Mouse (Mus musculus): ENCODE results near the gene Dpp4. TPM values are rescaled to one million over a fixed set of nuclear protein-coding genes. Genes with fewer than 3 reads are reported as not detected.

Gene Dpp4
- 1 to 10 TPM; 5.1 to 8.7 TPM for total RNA-seq (2021)

DNA sequence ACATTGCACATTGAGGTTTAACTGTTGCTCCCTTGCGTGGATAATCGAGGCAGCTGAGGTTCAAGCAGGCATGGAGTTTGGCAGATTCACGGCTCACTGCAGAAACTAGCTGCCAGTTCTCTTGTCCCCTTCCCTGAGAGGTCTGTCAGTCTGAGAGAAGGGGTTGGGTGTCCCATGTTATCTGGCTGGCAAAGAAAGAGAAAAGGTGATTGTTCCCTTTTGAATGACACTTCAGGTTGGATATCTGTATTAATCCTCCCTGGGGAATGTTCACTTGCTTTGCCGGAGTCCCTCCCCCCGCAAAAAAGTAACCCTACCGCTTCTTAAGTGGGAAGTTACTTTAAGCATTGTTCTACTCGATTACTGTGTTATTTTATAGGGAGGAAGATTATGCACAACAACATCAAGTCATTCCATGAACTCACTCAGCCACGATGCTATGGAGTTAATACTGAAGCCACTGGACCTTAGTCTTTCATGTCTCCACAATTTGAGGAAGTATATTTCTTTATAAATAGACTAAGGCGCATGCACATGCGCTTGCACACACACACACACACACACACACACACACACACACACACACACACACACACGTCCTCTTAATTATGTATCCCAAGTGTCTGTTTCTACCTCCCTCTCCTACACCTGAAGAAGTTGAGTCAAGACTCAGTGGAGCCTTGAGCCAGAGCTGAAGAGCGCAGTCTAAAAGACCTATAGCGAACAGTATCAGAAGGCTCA, at the start of gene Dpp4:
Gene Dpp4 (minus strand): TSS at position 151 of the 741 bp plus-strand sequence.
- DNase-seq: no peak
- intact Hi-C loops (cut with DNase I): no loop called here

DNA sequence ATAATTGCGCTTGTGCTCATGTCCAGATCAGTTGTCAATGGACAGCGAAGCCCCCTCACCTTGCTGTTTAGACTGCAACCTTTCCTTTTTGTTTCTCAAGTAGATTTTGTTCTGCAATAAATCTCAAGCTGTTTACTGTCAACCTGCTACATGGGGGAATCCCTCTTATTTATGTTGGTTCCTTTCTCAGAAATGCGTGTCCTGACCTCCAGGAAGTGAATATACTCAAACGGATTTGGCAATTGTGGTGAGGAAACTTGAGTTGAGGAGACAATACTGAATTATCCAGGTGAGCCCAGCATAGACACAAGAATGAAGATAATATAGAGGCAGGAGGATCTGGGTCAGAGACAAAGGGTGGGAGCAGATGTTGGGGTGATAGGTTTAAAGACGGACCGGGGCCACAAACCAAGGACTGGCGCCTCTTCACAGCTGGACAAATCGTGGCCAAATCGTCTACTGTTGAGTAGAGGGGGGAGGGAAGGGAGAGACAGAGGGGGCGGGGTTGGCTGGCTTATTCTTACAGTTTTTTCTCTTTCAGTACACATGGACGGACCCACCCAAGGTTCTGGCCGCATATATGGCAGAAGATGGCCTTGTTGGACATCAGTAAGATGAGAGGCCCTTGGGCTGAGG, 48.9 kb upstream of the Dpp4 start:
- DNase-seq: no peak
- intact Hi-C loops (cut with DNase I): no loop called here

DNA sequence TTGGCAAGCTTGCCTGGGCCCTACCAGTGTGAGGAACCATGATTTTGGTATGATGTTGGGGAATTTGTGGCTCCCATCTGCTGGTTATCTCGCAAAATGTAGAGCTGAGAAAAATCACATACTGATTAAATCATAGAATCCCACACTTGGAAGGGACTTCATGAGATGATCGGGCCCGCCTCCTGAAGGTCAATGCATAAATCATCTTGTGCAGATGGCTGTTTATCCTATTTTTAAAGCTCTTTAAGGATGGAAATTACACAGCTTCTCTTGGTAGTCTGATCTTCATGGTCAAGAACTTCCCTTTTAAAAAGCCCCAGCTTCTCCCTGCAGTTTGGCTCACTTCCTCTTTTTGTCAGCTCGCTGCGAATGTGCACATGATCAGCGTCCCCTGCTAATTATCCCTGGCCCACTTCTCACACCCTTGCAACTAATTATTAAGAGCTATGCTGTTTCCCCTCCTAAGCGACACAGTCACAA, 48.2 kb upstream of the Dpp4 start:
- intact Hi-C loops (cut with DNase I): no loop called here
- peak; percentile 16 to 22 for DNase-seq

DNA sequence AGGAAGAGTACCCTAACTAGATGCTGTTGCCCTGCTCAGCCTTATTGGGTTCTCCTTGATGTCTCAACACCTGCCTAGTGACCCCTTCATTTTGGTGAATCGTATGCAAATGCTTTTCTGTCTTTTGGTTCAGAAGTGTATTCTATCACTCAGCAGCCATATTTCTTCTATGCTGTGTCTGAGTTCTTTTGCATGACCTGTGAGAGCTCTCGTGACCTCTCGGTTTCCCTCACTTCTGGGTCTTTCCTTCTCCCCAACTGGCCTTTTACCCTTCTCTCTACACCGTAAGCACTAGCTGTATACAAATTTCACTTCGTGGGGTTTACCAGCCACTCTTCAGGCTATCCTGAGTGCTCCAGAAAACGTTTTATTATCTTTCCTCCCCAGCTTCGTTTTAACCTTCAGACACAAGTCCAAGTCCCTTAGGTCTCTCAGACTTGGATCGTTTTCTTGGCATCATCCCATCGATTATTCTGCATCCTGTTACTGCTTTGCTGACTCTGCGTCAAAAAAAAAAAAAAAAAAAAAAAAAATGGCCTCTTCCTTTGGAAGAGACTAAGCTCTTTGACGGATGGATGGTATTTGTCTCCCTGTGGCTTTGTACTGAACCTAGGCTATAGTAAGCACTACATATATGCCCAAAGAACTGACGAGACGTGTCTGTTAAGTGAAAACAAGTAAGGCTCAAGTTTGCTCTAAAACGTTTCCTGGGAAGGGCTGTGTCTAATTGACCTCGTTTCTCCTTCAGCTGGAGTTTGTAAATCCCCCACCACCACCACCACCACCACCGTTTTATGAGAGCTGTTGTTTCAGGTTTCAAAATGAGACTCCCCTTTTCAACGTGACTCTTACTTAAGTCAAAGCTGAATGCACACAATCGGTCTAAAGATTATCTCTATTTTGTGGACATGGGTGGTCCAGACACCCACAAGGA, 47.5 kb upstream of the Dpp4 start:
- peak; percentile 12 to 35 for DNase-seq
- intact Hi-C loops (cut with DNase I): loop anchor here (2.0 to 10.0 kb wide), 4 partner anchors 169 to 817 kb away; no protein-coding TSS in a partner anchor

DNA sequence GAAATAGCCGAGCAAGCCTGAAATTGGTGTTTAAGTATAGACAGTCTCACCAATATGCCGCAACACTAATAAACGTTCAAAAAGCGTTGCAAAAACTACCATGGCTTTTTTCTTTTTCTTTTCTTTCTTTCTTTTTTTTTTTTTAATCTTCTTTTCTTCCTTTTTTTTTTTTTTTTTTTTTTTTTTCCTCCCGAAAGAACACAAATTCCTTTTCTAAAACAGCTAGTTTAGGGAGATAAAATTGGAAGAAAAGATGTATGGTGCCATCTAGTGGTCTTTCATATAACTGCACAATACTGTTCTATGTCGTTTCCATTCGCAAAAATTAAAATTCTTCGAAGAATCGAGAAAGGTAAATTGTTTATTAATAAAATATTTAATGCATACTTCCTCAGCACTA, 46.0 kb upstream of the Dpp4 start:
- intact Hi-C loops (cut with DNase I): loop anchor here (1.0 to 10.0 kb wide), 5 partner anchors 112 to 816 kb away; no protein-coding TSS in a partner anchor
- DNase-seq: peak; percentile 8 to 35

DNA sequence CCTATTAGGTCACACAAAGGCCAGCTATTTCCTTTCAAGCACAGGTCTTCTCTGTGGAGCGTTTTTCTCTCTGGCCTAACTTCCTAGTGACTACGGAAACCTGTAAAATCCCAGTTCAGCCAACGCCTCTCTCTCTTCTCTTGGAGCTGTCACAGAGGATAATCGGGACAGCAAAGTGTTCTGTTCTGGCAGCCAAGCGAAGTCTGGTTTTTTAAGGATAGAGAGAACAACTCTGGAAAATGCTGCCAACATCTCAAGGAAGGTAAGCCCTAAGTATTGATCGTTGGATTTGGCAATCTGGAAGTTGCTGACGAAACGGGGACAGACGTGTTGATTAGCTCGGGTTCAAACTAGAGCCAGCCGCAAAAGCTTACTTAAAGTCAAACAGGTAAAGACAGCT, 43.0 kb upstream of the Dpp4 start:
- intact Hi-C loops (cut with DNase I): loop anchor here (5.0 to 10.0 kb wide), 3 partner anchors 468 to 813 kb away; no protein-coding TSS in a partner anchor
- DNase-seq: no peak

DNA sequence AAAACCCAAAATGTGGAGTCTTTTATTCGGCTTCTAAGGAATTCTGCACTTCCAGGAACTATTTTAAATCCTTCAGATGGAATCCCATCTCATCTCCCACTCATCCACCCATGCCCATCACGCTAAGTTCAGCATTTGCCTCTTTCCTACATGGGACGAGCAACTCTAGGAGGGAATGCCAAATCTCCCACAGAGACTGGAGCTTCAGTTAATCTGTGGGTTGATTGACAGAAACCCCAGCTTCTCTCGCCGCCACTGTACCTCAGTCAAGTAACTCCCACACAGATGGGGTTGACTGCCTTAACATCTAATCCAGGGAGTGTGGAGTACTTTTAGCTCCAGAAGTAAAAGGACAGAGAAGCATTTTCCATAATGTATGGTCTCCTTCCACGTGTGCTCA, 42.0 kb upstream of the Dpp4 start:
- intact Hi-C loops (cut with DNase I): loop anchor here (10.0 kb wide), 1 partner anchor 639 kb away; no protein-coding TSS in a partner anchor

DNA sequence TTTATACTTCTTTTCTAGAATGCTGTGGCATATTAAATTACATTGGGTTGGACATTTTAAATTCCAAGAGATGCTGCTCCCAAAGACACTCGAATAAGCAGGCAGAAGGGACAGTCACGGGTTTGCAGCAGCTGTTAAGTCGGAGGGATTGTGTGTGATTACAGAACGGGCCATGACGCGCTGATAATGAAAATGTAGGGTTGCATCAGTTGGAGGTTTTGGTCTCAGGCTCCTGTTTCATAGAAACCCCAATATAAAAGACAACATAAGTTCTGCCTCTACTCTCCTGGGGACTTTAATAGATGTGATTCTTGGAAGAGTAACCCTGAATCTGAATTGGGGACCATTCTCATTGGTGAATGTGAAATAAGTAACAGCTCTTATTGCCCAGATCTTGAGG, 38.3 kb upstream of the Dpp4 start:
- intact Hi-C loops (cut with DNase I): loop anchor here (10.0 kb wide), 1 partner anchor 636 kb away; no protein-coding TSS in a partner anchor
- DNase-seq: no peak

More for the DNA sequence above, 42.0 kb upstream of the Dpp4 start:
- DNase-seq: no peak

DNA sequence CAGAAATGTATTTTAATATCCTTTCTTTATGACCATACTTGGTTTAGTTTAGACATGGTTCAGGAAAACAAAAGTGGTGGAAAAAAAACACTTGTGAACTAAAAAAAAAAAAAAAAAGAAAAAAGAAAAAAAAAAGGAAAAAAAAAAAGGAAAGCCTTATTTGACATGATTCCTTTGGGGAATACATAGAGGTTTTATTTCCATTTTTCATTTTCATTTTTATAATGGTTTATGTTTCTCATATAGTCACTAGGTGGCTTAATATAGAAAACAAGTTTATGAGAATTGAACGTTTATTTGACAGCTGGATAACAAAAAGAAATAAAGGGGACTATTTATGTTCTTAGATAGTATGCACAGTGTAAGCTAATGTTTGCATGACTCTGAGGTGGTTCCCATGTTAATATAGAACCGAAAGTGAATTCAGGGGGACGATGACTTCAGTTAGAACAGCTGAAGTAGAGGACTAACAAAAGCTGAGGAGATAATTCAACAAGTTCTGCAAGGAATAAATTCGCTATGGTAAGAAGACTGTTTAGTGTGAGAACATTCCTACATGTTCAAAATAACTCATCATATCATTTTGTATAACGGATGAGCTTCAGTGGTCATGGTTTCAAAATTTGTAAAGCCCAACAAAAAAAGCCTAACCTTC, 37.8 kb upstream of the Dpp4 start:
- DNase-seq: no peak
- intact Hi-C loops (cut with DNase I): loop anchor here (10.0 kb wide), 1 partner anchor 635 kb away; no protein-coding TSS in a partner anchor

DNA sequence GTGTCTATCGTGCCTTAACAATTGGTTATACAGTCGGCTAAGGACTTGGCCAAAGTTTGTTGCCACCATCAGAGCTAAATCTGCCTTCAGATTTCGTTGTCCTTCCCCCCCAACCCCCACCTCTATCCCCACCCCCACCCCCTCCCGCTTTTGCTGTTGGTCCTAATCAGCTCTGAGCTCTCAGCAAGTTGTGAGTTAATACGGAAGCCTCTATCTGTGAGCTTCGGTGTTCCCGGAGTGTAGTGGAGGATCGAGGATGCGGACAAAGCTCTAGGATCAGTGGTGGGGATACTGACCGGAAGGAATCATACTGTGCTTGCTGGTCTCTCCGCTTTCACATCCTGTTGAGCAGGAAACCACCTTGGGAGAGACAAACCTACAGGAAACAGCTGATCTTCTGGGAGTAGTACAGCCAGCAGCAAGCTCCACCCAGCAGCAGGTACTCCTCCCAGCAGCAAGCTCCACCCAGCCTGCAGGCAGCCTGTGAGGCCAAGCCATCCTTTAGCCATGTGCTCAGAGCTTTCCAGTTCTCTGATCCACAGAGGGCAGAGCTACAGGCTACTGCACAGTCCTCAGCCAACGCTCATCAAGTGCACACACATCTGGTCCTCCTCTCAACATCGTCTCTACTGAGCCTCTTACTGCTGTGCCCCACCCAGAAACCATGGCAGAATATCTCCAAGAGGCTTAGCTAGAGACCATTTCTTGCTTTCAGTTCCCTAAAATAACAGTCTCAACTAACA, 28.9 kb upstream of the Dpp4 start:
- peak; percentile 33 to 53 for DNase-seq
- intact Hi-C loops (cut with DNase I): loop anchor here (5.0 kb wide), 1 partner anchor 79 kb away; no protein-coding TSS in a partner anchor

DNA sequence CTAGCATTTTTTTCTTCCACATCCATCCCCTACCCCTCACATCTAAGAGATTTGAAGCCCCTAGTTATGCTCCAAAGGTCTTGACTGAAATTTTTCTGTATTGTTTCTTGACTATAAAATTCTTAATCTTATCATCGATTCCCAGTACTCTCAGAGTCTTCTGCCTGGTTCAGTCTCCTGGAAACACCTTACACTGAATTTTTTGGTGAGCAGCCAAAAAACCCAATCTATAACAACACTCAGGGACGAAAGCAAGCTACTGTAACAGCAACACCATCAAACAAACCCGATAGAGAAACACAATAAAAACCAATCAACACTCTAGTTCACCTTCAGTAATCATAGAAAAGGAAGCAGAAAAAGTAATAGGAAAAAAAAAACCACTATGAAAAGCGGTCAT, 28.1 kb upstream of the Dpp4 start:
- no peak for DNase-seq
- intact Hi-C loops (cut with DNase I): loop anchor here (5.0 kb wide), 1 partner anchor 78 kb away; no protein-coding TSS in a partner anchor

DNA sequence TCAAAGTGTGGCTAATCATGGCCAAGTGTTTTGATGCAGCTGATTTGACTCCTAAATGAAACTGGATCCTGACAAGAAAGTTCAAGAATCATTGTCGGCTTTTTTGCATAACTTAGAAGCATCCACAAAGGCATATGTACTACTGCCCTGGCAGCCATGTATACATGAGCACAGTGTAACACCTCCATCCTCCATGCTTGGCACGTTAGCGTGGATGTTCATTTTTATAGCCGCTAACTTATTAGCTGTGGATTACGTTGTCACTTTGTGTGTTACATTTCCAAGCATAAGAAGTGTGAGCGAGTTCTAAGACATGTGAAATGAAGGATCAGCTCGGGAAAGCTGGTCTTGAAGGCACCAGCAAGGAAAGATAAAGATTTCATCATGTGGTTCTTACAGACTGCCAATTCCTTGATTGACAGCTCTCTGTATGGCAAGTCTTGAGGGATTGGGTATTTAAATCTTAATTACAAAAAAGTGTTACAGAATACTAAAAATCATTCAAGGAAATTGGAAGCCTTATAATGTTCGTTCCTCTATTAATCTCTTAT, 19.3 kb upstream of the Dpp4 start:
- intact Hi-C loops (cut with DNase I): no loop called here
- no peak for DNase-seq

DNA sequence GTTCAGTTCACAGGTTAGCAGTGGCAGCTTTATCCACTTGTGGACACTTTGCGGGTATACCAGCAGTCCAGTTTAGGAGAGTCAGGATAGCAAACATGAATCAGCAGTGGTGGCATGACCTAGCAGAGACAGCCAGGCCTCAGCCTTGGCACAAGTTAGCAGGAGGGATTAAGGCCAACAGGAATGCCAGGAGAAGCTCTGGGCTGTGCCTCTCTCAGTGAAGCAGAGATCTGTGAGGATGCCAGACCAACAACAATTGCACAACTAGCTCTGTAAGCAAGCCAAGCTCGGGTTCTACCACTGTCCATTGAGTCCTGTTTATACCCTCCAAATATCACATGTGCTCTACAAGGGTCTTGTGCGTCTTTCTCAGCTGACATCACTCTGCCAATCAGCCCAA, 13.9 kb upstream of the Dpp4 start:
- intact Hi-C loops (cut with DNase I): no loop called here
- peak; percentile 21 to 32 for DNase-seq

DNA sequence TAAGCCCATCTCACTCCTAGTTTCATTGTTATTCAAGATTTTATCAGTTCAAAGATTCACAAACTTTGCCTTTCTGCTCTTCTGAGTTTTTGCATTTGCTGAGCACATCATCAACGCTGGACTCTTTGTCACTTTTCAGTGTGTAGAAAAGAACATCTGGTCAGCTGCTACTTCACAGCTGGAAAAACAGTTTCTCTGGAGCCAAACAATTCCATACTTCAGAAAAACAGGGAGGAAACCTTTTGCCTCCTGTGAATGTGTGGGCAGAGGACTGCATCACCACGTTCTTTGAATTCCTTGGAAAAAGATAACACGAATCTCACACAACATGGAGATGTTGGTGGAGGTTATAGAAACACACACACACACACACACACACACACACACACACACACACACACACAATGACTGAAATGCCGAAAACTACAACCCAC, 11.3 kb upstream of the Dpp4 start:
- intact Hi-C loops (cut with DNase I): no loop called here
- DNase-seq: peak; percentile 35 to 43

DNA sequence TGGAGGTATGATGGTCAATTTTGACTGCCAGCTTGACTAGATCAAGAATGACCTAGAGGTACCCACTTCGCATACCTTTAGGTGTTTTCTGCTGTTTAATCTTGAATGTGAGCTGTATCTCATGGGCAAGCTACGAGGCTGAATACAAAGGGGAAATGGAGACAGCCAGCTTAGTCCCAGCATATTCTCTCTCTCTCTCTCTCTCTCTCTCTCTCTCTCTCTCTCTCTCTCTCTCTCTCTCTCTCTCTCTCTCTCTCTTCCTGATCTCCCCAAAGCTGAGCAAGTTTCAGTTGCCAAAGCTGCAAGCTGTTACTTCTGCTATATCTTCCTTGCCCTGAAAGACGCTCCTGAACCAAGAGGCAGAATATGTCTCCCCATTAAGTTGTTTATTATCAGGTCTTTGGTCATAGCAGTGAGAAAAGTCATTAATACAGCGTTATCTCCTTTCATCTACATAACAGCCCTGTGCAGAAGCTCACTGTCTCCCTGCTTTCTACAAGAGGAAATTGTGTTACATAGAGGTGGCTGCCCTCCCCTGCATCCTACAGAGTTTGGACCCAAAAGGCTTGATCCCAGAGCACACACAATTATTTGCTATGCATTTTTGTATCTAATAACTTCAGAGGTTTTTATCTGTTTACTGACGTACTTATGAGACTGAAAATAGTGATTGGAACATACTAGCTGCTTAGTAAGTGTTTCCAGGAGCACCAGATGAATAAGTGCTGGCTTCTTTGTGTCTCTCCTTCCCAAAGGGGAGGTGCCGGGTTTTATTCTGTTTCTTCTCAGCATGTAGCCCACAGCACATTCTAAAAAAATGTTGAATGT, 10.7 kb upstream of the Dpp4 start:
- intact Hi-C loops (cut with DNase I): no loop called here
- peak in 1 of 2 experiments; percentile 6 for DNase-seq

DNA sequence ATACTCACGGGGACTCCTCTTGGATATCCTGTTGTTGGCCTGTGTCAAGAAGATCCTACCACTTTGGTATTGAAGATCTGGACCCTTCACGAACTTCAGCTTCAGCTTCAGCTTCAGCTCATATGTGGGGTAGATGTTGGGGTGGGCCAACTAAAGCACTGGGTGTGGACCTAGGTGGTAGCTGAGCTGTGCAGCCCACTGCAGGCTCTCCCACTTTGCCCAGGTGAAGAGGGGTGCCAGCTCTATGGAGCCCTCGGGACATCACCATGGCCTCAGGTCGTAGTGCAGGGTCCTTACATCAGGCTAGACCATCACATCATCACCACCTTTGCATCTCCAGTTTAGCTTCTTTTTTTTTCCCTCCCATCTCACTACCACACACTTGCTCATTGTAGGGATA, 9.2 kb upstream of the Dpp4 start:
- no peak for DNase-seq
- intact Hi-C loops (cut with DNase I): no loop called here

DNA sequence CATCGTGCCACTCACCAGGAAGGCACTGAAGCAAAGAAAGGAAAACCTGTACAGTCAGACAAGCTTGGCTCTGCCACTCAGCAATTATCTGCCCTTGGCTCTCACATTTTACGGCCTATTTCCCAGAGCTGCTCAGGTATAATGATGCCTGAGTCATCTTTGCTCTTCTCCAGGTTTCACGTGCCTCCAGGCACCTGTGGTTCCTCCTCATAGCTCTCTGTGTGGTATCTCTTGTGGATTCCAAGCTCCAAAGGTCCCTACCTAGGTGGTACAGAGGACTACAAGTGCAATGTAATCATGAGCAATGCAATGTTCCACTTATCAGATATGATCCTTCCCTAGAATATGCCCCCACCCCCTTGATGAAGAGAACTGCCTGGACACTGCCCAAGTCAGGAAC, 8.0 kb upstream of the Dpp4 start:
- intact Hi-C loops (cut with DNase I): no loop called here
- no peak for DNase-seq

DNA sequence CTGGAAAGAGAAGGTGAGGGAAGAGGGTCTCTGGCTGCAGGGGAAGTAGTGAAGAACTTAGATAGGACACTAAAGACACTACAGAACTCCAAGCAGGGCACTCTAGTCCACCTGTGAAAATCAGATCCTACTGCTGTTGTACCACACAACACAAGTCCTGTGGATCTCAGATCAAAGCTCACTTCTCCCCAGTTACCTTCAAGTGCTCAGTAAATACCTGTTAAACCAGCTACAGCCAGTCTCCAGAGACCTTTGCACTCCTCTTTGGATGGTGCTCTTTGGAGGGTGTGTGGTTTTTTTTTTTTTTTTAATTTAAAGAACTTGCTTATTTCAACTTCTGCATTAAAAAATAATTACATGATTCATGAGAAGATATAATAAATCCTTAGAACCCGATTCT, 5.2 kb upstream of the Dpp4 start:
- intact Hi-C loops (cut with DNase I): no loop called here
- no peak for DNase-seq

All from heart, postnatal 10 days (tissue).